21 mouse cellular contexts compared by ENCODE assay signal in the genomic region with DNA sequence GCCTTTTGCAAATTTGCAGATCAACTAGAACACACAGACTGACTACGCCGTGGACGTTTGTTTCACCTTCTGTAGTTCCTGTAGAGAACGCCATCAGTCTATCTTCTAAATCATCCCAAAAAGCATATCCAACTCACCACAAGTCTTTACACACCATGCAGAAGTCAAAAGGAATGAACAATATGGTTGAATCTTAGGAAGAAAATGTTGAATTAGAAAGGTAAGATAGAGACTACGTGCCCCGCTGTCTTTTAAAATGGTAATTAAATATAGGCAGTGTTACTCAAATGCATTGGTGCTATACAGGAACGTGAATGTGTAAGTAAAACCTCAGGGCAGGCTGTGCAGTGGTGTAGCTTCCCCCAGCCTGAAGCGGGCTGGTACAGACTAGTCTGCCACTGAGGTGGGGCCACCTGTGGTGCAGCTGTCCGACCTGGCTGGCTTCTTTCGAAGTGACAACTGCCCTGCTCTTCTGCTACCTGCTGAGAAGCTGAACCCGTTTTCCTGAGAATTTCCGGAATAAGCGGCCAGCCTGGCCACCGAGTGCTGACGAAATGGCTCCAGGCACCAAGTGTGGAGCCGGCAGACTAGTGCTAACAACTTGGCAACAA. TPM values are rescaled to one million over a fixed set of nuclear protein-coding genes. Genes with fewer than 3 reads are reported as not detected.
A peak's percentile ranks its signal among the peaks of the same experiment; 100 is the strongest.
DNase-seq lines count a peak whose midpoint lies in the region; ATAC-seq and TF ChIP-seq lines count a peak whose summit lies in the region.
"Had no signal": no experiment of that assay in that cellular context is flagged by ENCODE, and none has a peak within 500 bp of the region (broad histone marks: within the 10 kb centered on the region; RNA-seq: fewer than 3 reads in every experiment).

No protein-coding gene starts in this region.

- no peaks in the 10 kb centered on the region; the same call in 1 of the 2 replicates for H3K27me3 ChIP-seq in forebrain, embryonic 10.5 days (ENCODE audit: poor library complexity, severe bottlenecking)
- no peaks in the 10 kb centered on the region for H3K27me3 ChIP-seq in forebrain, embryonic 16.5 days (replicated peaks; ENCODE audit: control insufficient read depth, insufficient read depth, low read length)
- H3K27me3 ChIP-seq in kidney, embryonic 14.5 days (ENCODE audit: control insufficient read depth, insufficient read depth, low read length) = no peaks in the 10 kb centered on the region
- H3K27me3 ChIP-seq: heart, embryonic 15.5 days; hindbrain, embryonic 13.5 days had no signal

- H3K4me2 ChIP-seq in forebrain, embryonic 16.5 days (ENCODE audit: low read length) = no peak overlapping the region
- H3K4me2 ChIP-seq in kidney, embryonic 14.5 days (replicated peaks; ENCODE audit: low read depth, low read length) = no peak overlapping the region
- H3K4me2 ChIP-seq: heart, embryonic 11.5 days; heart, embryonic 15.5 days; hindbrain, embryonic 13.5 days had no signal

- WGBS in forebrain, embryonic 10.5 days = 57% methylated on average over 16 of the region's 16 CpGs
- WGBS in forebrain, embryonic 16.5 days = 57% methylated on average over 16 of the region's 16 CpGs
- 64% methylated on average over 16 of the region's 16 CpGs for WGBS in kidney, embryonic 14.5 days

- H3K4me1 ChIP-seq in forebrain, embryonic 10.5 days = peaks cover 32% of the 10 kb centered on the region
- H3K4me1 ChIP-seq in forebrain, embryonic 16.5 days (replicated peaks; ENCODE audit: control insufficient read depth, insufficient read depth, low read length) = peaks cover 15% of the 10 kb centered on the region
- peaks cover 5 to 6% of the 10 kb centered on the region in 2 experiments for H3K4me1 ChIP-seq in ES-E14 (ENCODE audit: control insufficient read depth in 2 of 2, insufficient read depth in 2 of 2, low read length in 2 of 2, poor library complexity in 1 of 2)
- peaks cover 12% of the 10 kb centered on the region for H3K4me1 ChIP-seq in kidney, embryonic 14.5 days (ENCODE audit: control insufficient read depth, insufficient read depth, low read length)

- ATAC-seq in forebrain, embryonic 16.5 days = no peak
- ATAC-seq in kidney, embryonic 14.5 days (ENCODE audit: low FRiP score, low TSS enrichment) = no peak
- ATAC-seq: forebrain, embryonic 14.5 days; intestine, embryonic 16.5 days had no signal

- H3K36me3 ChIP-seq in forebrain, embryonic 10.5 days (replicated peaks) = no peaks in the 10 kb centered on the region
- H3K36me3 ChIP-seq in forebrain, embryonic 16.5 days (ENCODE audit: control insufficient read depth, insufficient read depth) = no peaks in the 10 kb centered on the region
- H3K36me3 ChIP-seq in ES-E14 (ENCODE audit: control insufficient read depth, insufficient read depth, low read length, poor library complexity, severe bottlenecking) = no peaks in the 10 kb centered on the region
- H3K36me3 ChIP-seq in kidney, embryonic 14.5 days (ENCODE audit: control insufficient read depth, insufficient read depth, low read length) = no peaks in the 10 kb centered on the region
- H3K36me3 ChIP-seq: embryonic facial prominence, embryonic 10.5 days; heart, embryonic 15.5 days; hindbrain, embryonic 13.5 days had no signal

- no peak overlapping the region for H3K9ac ChIP-seq in forebrain, embryonic 16.5 days (replicated peaks; ENCODE audit: low read depth, low read length)
- 0 out of 2 replicates have a peak overlapping the region, but pooled peaks have one; percentile 27 for H3K9ac ChIP-seq in ES-E14 (ENCODE audit: insufficient read depth, low read depth, low read length, poor library complexity, severe bottlenecking)
- H3K9ac ChIP-seq in kidney, embryonic 14.5 days (ENCODE audit: low read depth, low read length) = no peak overlapping the region
- H3K9ac ChIP-seq: heart, embryonic 15.5 days; hindbrain, embryonic 13.5 days had no signal

- no peak overlapping the region for H3K4me3 ChIP-seq in forebrain, embryonic 10.5 days
- no peak overlapping the region for H3K4me3 ChIP-seq in forebrain, embryonic 16.5 days (replicated peaks; ENCODE audit: low read length)
- peak overlapping the region; percentile 4 to 11; a peak in 2 of 4 replicates for H3K4me3 ChIP-seq in ES-E14 (ENCODE audit: insufficient read depth in 1 of 2, low read depth in 1 of 2, low read length in 2 of 2, poor library complexity in 1 of 2, severe bottlenecking in 1 of 2)
- H3K4me3 ChIP-seq in kidney, embryonic 14.5 days (ENCODE audit: low read length) = no peak overlapping the region
- H3K4me3 ChIP-seq: embryonic facial prominence, embryonic 10.5 days; heart, embryonic 15.5 days; hindbrain, embryonic 13.5 days had no signal

- peak; percentile 12 for DNase-seq in forebrain, embryonic 10.5 days (ENCODE audit: extremely low spot score, low spot score)
- DNase-seq in urinary bladder, adult 18-20 months (ENCODE audit: low spot score in 2 of 2) = peak; percentile 11 to 17
- no peak for DNase-seq in urinary bladder, postnatal 10 days (ENCODE audit: low spot score)
- DNase-seq in ES-E14 (ENCODE audit: low read depth, low spot score) (no peak), ZHBTc4 (ENCODE audit: low read depth, low spot score) (peak; percentile 70)
- DNase-seq in lung, postnatal 4 days = no peak
- DNase-seq: adrenal gland, postnatal 14 days; cerebellum, adult 11-12 months; cerebellum, adult 9-10 months; cerebellum, postnatal 36 days; gastrocnemius, postnatal 36 days; heart, adult 18-20 months; heart, postnatal 14 days had no signal

- in situ Hi-C loops in ES-E14 (cut with MboI; ENCODE audit: low sequenced_read_pairs in 2 of 2, unreplicated experiment in 2 of 2) = no loop called here

- H3K9me3 ChIP-seq in forebrain, embryonic 10.5 days = no peaks in the 10 kb centered on the region
- H3K9me3 ChIP-seq in forebrain, embryonic 16.5 days (ENCODE audit: control insufficient read depth, low read length) = no peaks in the 10 kb centered on the region
- H3K9me3 ChIP-seq in ES-E14 (ENCODE audit: control insufficient read depth, insufficient read depth, low read depth, low read length) = no peaks in the 10 kb centered on the region
- H3K9me3 ChIP-seq in kidney, embryonic 14.5 days (ENCODE audit: control insufficient read depth, low read length) = no peaks in the 10 kb centered on the region
- H3K9me3 ChIP-seq: embryonic facial prominence, embryonic 10.5 days; heart, embryonic 15.5 days; hindbrain, embryonic 13.5 days had no signal

- H3K27ac ChIP-seq in forebrain, embryonic 10.5 days = no peak overlapping the region
- no peak overlapping the region for H3K27ac ChIP-seq in forebrain, embryonic 16.5 days (ENCODE audit: low read length)
- H3K27ac ChIP-seq in ES-E14 (ENCODE audit: insufficient read depth, low read depth, low read length, poor library complexity, severe bottlenecking) = 0 out of 2 replicates have a peak overlapping the region, but pooled peaks have one; percentile 12
- no peak overlapping the region for H3K27ac ChIP-seq in kidney, embryonic 14.5 days (ENCODE audit: low read depth, low read length)
- H3K27ac ChIP-seq: embryonic facial prominence, embryonic 10.5 days; heart, embryonic 15.5 days; hindbrain, embryonic 13.5 days had no signal

TF ChIP-seq in ES-E14, 5 proteins besides CTCF, POLR2A, EP300 and RAD21:
- TF ChIP-seq MAFK (IDR thresholded peaks at IDR 0.05; ENCODE audit: insufficient read depth, low read depth, low read length) (no peak), ZNF384 (IDR thresholded peaks at IDR 0.05; ENCODE audit: low read depth, low read length) (no peak), HCFC1 (IDR thresholded peaks at IDR 0.05; ENCODE audit: borderline replicate concordance, insufficient read depth, low read length) (no peak)

RNA-seq across cellular contexts. Expression of gene Mars2, which starts 2.0 kb away (rescaled TPM):
- polyA plus RNA-seq in forebrain, embryonic 10.5 days (2016; fragmentation: Nextera tagmentation; extraction: Ambion mirVana) = 3.4 and 3.6 TPM in 2 replicates
- 5.3 and 5.6 TPM in 2 replicates for polyA plus RNA-seq in forebrain, embryonic 16.5 days (2015; fragmentation: Nextera tagmentation; extraction: Ambion mirVana)
- 9.9 and 10.3 TPM in 2 replicates for total RNA-seq in ES-E14 (2012; rRNA removed)
- 2.1 and 2.4 TPM in 2 replicates for polyA plus RNA-seq in kidney, embryonic 14.5 days (2014; fragmentation: Nextera tagmentation; extraction: Ambion mirVana)

RNA-seq across cellular contexts. Expression of gene Rftn2, which starts 8.4 kb away (rescaled TPM):
- polyA plus RNA-seq in forebrain, embryonic 10.5 days (2016; fragmentation: Nextera tagmentation; extraction: Ambion mirVana) = 5.2 and 6.2 TPM in 2 replicates
- polyA plus RNA-seq in forebrain, embryonic 16.5 days (2015; fragmentation: Nextera tagmentation; extraction: Ambion mirVana) = 10.4 and 15.1 TPM in 2 replicates
- 0.40 and 0.48 TPM in 2 replicates for total RNA-seq in ES-E14 (2012; rRNA removed)
- 4.8 and 6.6 TPM in 2 replicates for polyA plus RNA-seq in kidney, embryonic 14.5 days (2014; fragmentation: Nextera tagmentation; extraction: Ambion mirVana)

Comparison
In these comparisons a context has a peak if more than half of its experiments do, and no peak if none do; other contexts are left out.
1. DNase-seq: peak in forebrain, embryonic 10.5 days (single experiment), urinary bladder, adult 18-20 months (2 of 2) and ZHBTc4 (single experiment); none in urinary bladder, postnatal 10 days (single experiment), ES-E14 (single experiment) and lung, postnatal 4 days (0 of 2).
2. H3K4me3 ChIP-seq: peak in ES-E14 (2 of 2); none in forebrain, embryonic 10.5 days (single experiment), forebrain, embryonic 16.5 days (single experiment) and kidney, embryonic 14.5 days (single experiment).